Mouse (Mus musculus) heart, embryonic 14.5 days (tissue): ENCODE results near the gene Cd248. TPM values are rescaled to one million over a fixed set of nuclear protein-coding genes. Genes with fewer than 3 reads are reported as not detected.

Source experiments
- ATAC-seq: fragments of 200-750 bp; cut with Nextera tagmentation; 2 replicates; pipeline ENCODE4 v1.8.0; 2017; ENCODE audit warnings: low read depth, moderate TSS enrichment; ENCODE audit not compliant: insufficient number of reproducible peaks, insufficient read depth, low FRiP score
- H3K27ac ChIP-seq, 2 experiments: fragments of 200-500 bp in 1 of 2; fragments of 300-500 bp in 1 of 2; sonication (generic) in 1 of 2; replicated peaks in 1 of 2; 2 replicates each; pipeline ENCODE4 v1.5.1; 2012 to 2014; ENCODE audit warnings: low read depth in 2 of 2, low read length in 2 of 2, control low read depth in 1 of 2, mild to moderate bottlenecking in 1 of 2, mixed read lengths in 1 of 2; ENCODE audit not compliant: control insufficient read depth in 1 of 2, insufficient read depth in 1 of 2
- H3K27me3 ChIP-seq: fragments of 300-500 bp; sonication (generic); 2 replicates; pipeline ENCODE4 v1.6.1; 2014; ENCODE audit warnings: mild to moderate bottlenecking, low read length, control low read depth; ENCODE audit not compliant: control insufficient read depth, insufficient read depth
- H3K36me3 ChIP-seq: fragments of 300-500 bp; sonication (generic); 2 replicates; pipeline ENCODE4 v1.6.1; 2014; ENCODE audit warnings: mild to moderate bottlenecking, control low read depth, low read length, mixed read lengths; ENCODE audit not compliant: control insufficient read depth, insufficient read depth
- H3K4me1 ChIP-seq, 2 experiments: fragments of 200-500 bp in 1 of 2; fragments of 300-500 bp in 1 of 2; sonication (generic) in 1 of 2; 2 replicates each; pipeline ENCODE4 v1.6.1; 2012 to 2014; ENCODE audit warnings: low read length in 2 of 2, control low read depth in 1 of 2, mixed read lengths in 1 of 2; ENCODE audit not compliant: control insufficient read depth in 2 of 2, insufficient read depth in 2 of 2
- H3K4me2 ChIP-seq: fragments of 300-500 bp; sonication (generic); 2 replicates; pipeline ENCODE4 v1.6.1; 2014; ENCODE audit warnings: mild to moderate bottlenecking, low read length
- H3K4me3 ChIP-seq, 2 experiments: fragments of 200-500 bp in 1 of 2; fragments of 300-500 bp in 1 of 2; sonication (generic) in 1 of 2; 2 replicates each; pipeline ENCODE4 v1.5.1; 2012 to 2014; ENCODE audit warnings: low read length in 2 of 2, mild to moderate bottlenecking in 2 of 2, control low read depth in 1 of 2, low read depth in 1 of 2, moderate library complexity in 1 of 2; ENCODE audit not compliant: control insufficient read depth in 1 of 2, insufficient read depth in 1 of 2
- H3K9ac ChIP-seq: fragments of 300-500 bp; sonication (generic); 2 replicates; pipeline ENCODE4 v1.6.1; 2014; ENCODE audit warnings: mild to moderate bottlenecking, low read length
- H3K9me3 ChIP-seq: fragments of 300-500 bp; sonication (generic); 2 replicates; pipeline ENCODE4 v1.6.1; 2016; ENCODE audit warnings: low read length, control low read depth; ENCODE audit not compliant: control insufficient read depth
- WGBS: fragments of 180-500 bp; shearing (Covaris S2); extraction: QIAGEN DNeasy Blood & Tissue Kit; methylation state at CpG from one replicate; pipeline ENCODE4 v1.1.7; 2014; 5-methylcytosine and 5-hydroxymethylcytosine counted together
- polyA plus RNA-seq: library from polyadenylated mRNA; unstranded; fragments of >200 nt; fragmentation: Nextera tagmentation; extraction: Ambion mirVana; gene quantifications from 2 replicates; pipeline ENCODE4 v1.2.1, GENCODE M21; 2014

The Cd248 gene
- polyA plus RNA-seq, 1 experiment from 2014 or later = 16.8 TPM

DNA sequence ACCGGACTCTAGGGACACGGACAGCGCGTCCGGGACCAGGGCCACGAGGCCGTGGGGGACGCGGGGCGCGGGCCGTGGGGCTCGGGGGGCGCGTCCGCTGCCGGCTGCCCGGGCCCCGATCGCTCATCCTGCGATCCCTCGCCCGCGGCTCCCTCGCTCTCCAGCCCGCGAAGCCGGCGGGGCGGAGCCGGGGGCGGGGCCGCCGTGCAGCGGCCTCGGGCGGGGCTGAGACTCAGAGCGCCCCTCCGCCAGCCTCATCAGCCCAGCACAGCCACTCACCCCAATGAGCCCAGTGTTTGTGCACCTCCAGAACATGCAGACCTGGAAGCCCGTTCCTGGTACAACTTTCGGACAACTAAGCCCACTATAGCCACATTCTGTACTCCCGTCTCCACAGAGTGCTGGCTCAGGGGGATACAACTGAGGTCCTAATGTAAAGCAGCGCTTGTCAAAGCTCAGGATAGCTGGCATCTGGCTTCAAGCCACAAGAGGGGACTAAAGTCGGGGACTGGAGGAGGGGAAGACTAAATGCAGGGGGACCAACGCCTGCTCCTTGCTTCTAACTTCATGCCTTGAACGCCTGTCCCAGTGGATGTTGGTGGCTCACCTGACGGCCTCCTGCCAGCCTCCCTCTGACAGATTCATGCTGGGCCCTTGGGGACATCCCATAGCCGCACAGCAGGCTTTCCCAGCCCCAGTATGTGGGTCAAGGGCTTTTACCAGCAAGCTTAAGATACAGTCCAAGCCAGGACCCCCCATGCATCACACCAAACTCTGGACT lies 30.7 kb downstream of the Cd248 start, which contains the start of gene Cnih2:
TSS of gene Cnih2 (minus strand) at position 159 of the 781 bp plus-strand sequence.
- H3K4me2 ChIP-seq = peak within 1 kb of the TSS; percentile 90
- H3K36me3 ChIP-seq = peaks cover 45% of the 10 kb centered on the region
- 0 out of 2 replicates have a peak, but pooled peaks cover 3% of the 10 kb centered on the region for H3K27me3 ChIP-seq
- no peak within 1 kb of the TSS for H3K27ac ChIP-seq
- H3K9me3 ChIP-seq = no peaks in the 10 kb centered on the region
- 3% methylated on average over 46 of the region's 48 CpGs for WGBS
- H3K9ac ChIP-seq = peak within 1 kb of the TSS; percentile 64
- peaks cover 8 to 36% of the 10 kb centered on the region in 2 experiments; a peak in 3 of 4 replicates for H3K4me1 ChIP-seq
- peak; percentile 39 for ATAC-seq
- H3K4me3 ChIP-seq = peak within 1 kb of the TSS; percentile 42 to 46

DNA sequence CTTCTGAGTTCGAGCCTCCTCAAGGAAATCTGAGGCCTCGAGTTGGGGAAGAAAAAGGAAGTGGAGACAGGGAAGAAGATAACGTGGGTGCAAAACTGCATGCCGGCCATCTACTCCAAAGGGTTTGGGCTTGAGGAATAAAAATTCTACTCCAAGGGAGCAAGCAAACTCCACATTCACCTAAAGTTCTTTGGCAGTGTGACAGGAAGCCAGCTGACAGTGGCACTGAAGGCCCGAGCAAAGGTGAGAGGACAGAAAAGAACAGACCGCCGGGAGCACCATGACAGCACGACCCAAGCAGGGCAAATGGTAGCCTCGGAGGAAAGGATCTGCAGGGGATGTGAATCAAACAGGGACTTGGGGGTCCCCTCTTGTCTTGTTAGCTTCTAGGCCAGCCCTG lies 38.2 kb downstream of the Cd248 start:
- H3K27me3 ChIP-seq = no peaks in the 10 kb centered on the region
- 5% methylated on average over 9 of the region's 9 CpGs for WGBS
- H3K27ac ChIP-seq = peak overlapping the region; percentile 89 to 97
- no peak for ATAC-seq
- peak overlapping the region; percentile 94 for H3K4me2 ChIP-seq
- no peaks in the 10 kb centered on the region for H3K9me3 ChIP-seq
- peaks cover 69% of the 10 kb centered on the region for H3K36me3 ChIP-seq
- peaks cover 8 to 17% of the 10 kb centered on the region in 2 experiments for H3K4me1 ChIP-seq
- peak overlapping the region; percentile 70 to 94 for H3K4me3 ChIP-seq
- H3K9ac ChIP-seq = peak overlapping the region; percentile 89

DNA sequence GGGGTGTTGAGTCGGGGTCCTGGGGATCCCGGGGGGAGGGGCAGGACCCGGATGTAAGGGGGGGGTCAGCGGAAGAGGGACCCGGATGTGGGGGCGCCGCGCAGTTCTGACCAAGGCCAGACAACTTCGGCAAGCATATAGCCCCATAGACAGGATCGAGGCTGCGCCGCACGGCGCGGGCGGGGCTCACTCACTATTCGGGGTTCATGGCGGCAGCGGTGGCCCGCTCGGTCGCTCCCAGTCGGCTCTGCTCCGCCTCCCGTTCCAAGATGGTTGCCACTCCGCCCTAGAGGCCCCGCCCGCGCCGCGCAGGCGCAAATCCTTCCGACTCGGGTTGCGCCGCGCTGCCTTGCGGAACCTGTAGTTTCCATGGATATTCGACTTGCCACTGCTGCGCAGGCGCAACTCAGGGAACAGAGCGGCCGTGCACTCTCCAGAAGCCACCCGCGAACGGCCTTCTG lies 38.9 kb downstream of the Cd248 start, which contains the start of gene Rab1b:
TSS of gene Rab1b (minus strand) at position 342 of the 461 bp plus-strand sequence.
- Histone ChIP-seq H3K36me3 (peaks cover 69% of the 10 kb centered on the region), H3K4me2 (peak within 1 kb of the TSS; percentile 94), H3K27ac (peak within 1 kb of the TSS; percentile 89 to 97), H3K27me3 (no peaks in the 10 kb centered on the region), H3K9me3 (no peaks in the 10 kb centered on the region), H3K4me3 (peak within 1 kb of the TSS; percentile 70 to 94), H3K4me1 (peaks cover 8 to 17% of the 10 kb centered on the region in 2 experiments), H3K9ac (peak within 1 kb of the TSS; percentile 89)
- WGBS = under 1% methylated on average over 46 of the region's 46 CpGs
- ATAC-seq = peak; percentile 88

DNA sequence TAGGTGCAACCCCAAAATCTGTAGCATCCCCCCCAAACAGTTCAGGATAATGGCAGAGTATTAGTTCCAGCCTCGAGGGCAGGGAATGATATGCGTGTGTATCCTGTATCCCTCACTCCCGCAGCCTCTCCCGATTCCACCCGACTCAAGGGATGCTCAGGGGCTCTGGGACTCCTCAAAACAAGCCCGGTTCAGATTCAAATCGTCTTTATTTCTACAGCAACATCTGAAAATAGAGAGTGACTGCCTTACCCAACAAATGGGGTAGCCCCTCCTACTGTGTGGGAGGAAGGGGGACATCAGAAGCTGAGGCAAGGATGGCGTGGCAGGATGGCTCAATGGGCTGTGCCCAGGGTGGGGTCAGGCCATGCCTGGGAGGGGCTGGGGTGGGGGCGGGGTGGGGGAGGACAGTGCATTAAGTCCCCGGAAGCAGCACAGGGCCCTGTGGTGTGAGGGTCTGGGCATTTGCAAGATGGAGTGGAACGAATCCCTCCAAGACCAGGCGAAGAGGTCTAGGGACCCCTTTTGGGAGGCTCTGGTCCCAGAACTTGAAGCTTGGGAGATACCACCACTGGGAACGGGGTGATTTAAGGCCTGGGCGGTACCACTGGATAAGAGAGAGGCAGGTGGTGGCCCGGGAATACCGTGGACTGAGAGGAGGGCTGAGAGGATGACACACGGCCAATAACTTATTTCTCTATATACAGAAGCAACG lies 39.8 kb downstream of the Cd248 start:
- Histone ChIP-seq H3K4me1 (peaks cover 8 to 17% of the 10 kb centered on the region in 2 experiments), H3K9me3 (no peaks in the 10 kb centered on the region), H3K4me2 (peak overlapping the region; percentile 94; the same call in 1 of the 2 replicates), H3K27me3 (no peaks in the 10 kb centered on the region), H3K27ac (no peak overlapping the region), H3K9ac (no peak overlapping the region), H3K36me3 (peaks cover 69% of the 10 kb centered on the region), H3K4me3 (no peak overlapping the region)
- no peak for ATAC-seq
- 75% methylated on average over 18 of the region's 18 CpGs for WGBS

DNA sequence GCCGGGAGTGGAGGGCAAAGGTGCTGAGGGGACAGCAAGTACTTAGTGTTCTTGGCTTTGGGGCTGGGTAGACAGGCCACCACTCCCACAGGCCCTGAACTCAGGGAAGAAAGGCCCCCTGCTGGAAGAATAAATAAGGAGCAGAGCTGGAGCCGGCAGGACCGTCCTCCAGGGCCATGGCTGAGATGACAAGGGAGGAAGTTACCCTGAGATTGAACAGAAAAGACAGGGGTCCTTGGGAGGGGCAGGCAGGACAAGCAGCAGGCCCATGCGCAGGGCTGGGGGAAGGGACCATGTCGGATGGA lies 40.3 kb downstream of the Cd248 start:
- H3K4me1 ChIP-seq = peaks cover 8 to 17% of the 10 kb centered on the region in 2 experiments
- H3K9ac ChIP-seq = no peak overlapping the region
- H3K36me3 ChIP-seq = peaks cover 68% of the 10 kb centered on the region
- H3K4me3 ChIP-seq = no peak overlapping the region
- H3K27ac ChIP-seq = no peak overlapping the region
- H3K4me2 ChIP-seq = no peak overlapping the region
- ATAC-seq = no peak; the same call in 1 of the 2 replicates
- H3K9me3 ChIP-seq = no peaks in the 10 kb centered on the region
- WGBS = 27% methylated on average over 5 of the region's 5 CpGs
- H3K27me3 ChIP-seq = no peaks in the 10 kb centered on the region

DNA sequence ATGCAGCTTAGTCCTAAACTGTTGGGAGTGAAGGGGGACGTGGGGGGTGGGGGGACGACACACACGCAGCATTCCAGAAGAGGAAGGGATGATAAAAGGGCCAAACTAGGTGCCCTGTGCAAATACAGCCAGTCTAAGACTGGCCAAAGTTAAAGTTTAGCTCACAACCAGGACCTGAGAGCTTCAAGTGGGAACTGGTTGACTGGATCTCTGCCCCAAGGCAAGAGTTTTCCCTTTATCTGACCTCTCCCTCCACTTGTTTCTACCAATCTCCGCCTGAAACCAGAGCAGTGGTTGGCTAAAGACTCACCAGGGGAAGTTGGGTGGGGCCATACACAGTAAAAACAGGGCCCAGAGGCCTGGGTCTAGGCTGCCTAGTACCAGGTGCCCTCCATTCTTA lies 40.8 kb downstream of the Cd248 start:
- WGBS = 27% methylated on average over 4 of the region's 4 CpGs
- Histone ChIP-seq H3K36me3 (peaks cover 68% of the 10 kb centered on the region), H3K9ac (no peak overlapping the region), H3K9me3 (no peaks in the 10 kb centered on the region), H3K4me1 (peaks cover 8 to 17% of the 10 kb centered on the region in 2 experiments), H3K4me2 (no peak overlapping the region), H3K4me3 (no peak overlapping the region), H3K27ac (no peak overlapping the region), H3K27me3 (no peaks in the 10 kb centered on the region)
- no peak for ATAC-seq

DNA sequence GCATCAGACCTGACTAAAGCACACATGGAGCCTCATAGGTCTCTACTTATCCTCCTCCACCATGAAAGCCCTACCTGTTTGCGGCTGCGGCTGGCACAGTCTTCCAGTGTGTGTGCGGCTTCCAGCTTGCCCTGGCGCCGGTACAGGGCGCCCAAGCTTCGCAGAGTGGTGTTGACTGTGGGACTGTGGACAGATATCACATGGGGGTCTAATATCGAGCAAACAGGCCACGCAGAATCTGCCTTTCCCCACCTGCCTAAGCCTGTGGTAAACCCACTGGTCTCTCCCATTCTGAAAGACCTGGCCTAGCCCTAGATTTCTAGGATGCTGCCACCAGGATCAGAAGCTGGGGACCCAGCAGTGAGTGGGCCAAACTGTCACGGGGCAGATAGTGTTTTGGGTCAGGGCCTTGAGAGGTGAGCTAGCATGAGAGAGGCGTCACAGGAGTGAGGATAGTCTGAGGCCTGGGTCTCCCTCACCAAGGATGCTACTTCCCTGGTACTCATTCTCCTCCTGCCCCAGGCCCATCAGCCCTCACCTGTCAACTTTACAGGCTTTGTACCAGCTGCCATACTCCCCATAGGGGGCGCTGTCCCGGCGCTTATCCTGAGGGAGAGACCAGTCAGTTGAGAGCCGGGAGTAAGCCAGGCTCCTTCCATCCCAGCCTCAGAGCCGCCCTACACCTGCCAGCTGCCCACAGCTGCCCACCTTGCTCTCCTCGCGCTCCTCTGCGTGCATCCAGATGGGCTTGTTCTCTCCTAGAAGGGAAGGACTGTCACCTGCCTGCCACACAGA lies 42.0 kb downstream of the Cd248 start:
- Histone ChIP-seq H3K36me3 (peaks cover 66% of the 10 kb centered on the region), H3K27me3 (no peaks in the 10 kb centered on the region), H3K4me1 (peaks cover 8 to 16% of the 10 kb centered on the region in 2 experiments), H3K4me2 (no peak overlapping the region), H3K4me3 (no peak overlapping the region), H3K27ac (no peak overlapping the region), H3K9me3 (no peaks in the 10 kb centered on the region), H3K9ac (no peak overlapping the region)
- 79% methylated on average over 19 of the region's 19 CpGs for WGBS
- no peak for ATAC-seq
